7 mouse cellular contexts compared by ENCODE assay signal in the genomic region with DNA sequence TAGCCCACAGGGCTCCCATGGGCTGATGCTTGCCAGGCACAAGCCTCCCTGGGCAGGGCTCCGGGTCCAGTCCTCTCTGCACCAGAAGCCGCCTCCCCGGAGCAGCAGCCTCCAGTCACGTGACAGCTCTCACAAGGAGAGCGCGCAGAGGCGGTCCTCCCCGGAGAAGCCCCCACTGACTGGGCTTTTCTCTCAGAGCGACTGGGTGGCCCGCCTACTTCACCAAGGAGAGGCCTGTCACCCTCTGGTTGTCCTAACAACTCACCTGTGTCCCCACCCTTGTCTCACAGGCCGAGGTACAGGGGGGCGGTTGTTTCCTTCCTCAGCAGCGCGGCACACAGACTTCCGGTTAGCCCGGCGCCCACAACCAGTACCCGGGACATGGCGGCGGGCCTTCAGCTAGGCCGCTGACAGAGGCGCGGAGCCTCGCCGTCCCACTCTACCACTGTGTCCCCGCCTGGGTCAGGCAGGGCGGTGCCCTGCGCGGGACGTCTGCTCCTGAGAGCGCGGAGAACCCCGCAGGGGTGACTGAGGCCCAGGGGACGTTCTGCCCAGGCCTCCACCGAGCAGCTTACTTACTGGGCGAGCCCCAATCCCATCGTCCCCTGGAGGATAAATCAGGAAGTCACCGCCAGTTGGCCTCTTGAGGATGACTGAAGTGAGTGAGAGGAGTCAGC. TPM values are rescaled to one million over a fixed set of nuclear protein-coding genes. Genes with fewer than 3 reads are reported as not detected.
DNase-seq lines count a peak whose midpoint lies in the region; ATAC-seq lines count a peak whose summit lies in the region.
"Not testable (repeated sequence)": the region's sequence is repeated elsewhere in the genome, so short reads cannot be mapped to it uniquely, and the experiment has no call there.

No protein-coding gene starts in this region.

- not testable (repeated sequence) for H3K36me3 ChIP-seq in heart, embryonic 10.5 days; limb, embryonic 11.5 days (ENCODE audit: control insufficient read depth, insufficient read depth, low read length); midbrain, embryonic 12.5 days

- peak; percentile 49 for ATAC-seq in erythroblast, adult 5-6 weeks (replicated peaks; ENCODE audit: low FRiP score, poor library complexity, severe bottlenecking)
- peak; percentile 96 for ATAC-seq in limb, embryonic 11.5 days (ENCODE audit: insufficient number of reproducible peaks, low FRiP score, low TSS enrichment, low read depth)
- peak; percentile 100 for ATAC-seq in midbrain, embryonic 12.5 days (ENCODE audit: low FRiP score, low read depth)

- peak overlapping the region; percentile 53 for H3K4me3 ChIP-seq in heart, embryonic 10.5 days
- peak overlapping the region; percentile 22 for H3K4me3 ChIP-seq in limb, embryonic 11.5 days (ENCODE audit: low read depth, low read length)
- H3K4me3 ChIP-seq in midbrain, embryonic 12.5 days, result peak overlapping the region; percentile 43

- not testable (repeated sequence) for H3K27me3 ChIP-seq in heart, embryonic 10.5 days (ENCODE audit: insufficient read depth, poor library complexity, severe bottlenecking); limb, embryonic 11.5 days (ENCODE audit: control insufficient read depth, insufficient read depth, low read length); midbrain, embryonic 12.5 days

- 0 out of 2 replicates have a peak overlapping the region, but pooled peaks have one; percentile 45 for H3K9ac ChIP-seq in limb, embryonic 11.5 days (ENCODE audit: low read length)
- peak overlapping the region; percentile 54 for H3K9ac ChIP-seq in midbrain, embryonic 12.5 days (replicated peaks)

- peak overlapping the region; percentile 82 for H3K27ac ChIP-seq in heart, embryonic 10.5 days
- H3K27ac ChIP-seq in limb, embryonic 11.5 days (replicated peaks; ENCODE audit: low read depth, low read length); midbrain, embryonic 12.5 days (replicated peaks): not testable (repeated sequence)

- H3K4me2 ChIP-seq in limb, embryonic 11.5 days (ENCODE audit: low read depth, severe bottlenecking), result peak overlapping the region; percentile 32; the same call in 1 of the 2 replicates
- peak overlapping the region; percentile 49 for H3K4me2 ChIP-seq in midbrain, embryonic 12.5 days (replicated peaks)

- WGBS in heart, embryonic 10.5 days, result 3% methylated on average over 11 of the region's 38 CpGs
- 5% methylated on average over 11 of the region's 38 CpGs for WGBS in limb, embryonic 11.5 days
- WGBS in midbrain, embryonic 12.5 days, result 2% methylated on average over 10 of the region's 38 CpGs

- not testable (repeated sequence) for H3K9me3 ChIP-seq in heart, embryonic 10.5 days; limb, embryonic 11.5 days (ENCODE audit: control insufficient read depth, low read length); midbrain, embryonic 12.5 days

- not testable (repeated sequence) for H3K4me1 ChIP-seq in heart, embryonic 10.5 days; limb, embryonic 11.5 days (ENCODE audit: control insufficient read depth, insufficient read depth, low read length); midbrain, embryonic 12.5 days

- DNase-seq in brain, embryonic 18.5 days (ENCODE audit: low read depth, low spot score), result peak; percentile 51
- peak; percentile 86 for DNase-seq in heart, embryonic 10.5 days (ENCODE audit: low spot score)
- DNase-seq in kidney, adult 9 months, result peak; percentile 60
- DNase-seq in limb, embryonic 11.5 days (ENCODE audit: low spot score), result peak; percentile 78
- DNase-seq in skeletal muscle tissue, adult 2 months (ENCODE audit: low read depth, low spot score), result peak; percentile 43

RNA-seq across cellular contexts. Expression of gene Gm8978, which starts 35.3 kb away (rescaled TPM):
- not detected in 2 replicates for total RNA-seq in erythroblast, adult 5-6 weeks (2015; ENCODE audit: low replicate concordance)
- not detected in 2 replicates for total RNA-seq in erythroblast, adult 5-6 weeks (2017; ENCODE audit: low replicate concordance)
- polyA plus RNA-seq in heart, embryonic 10.5 days (2016; fragmentation: Nextera tagmentation; extraction: Ambion mirVana), result not detected in 2 replicates
- not detected in 2 replicates for polyA plus RNA-seq in limb, embryonic 11.5 days (2014; fragmentation: Nextera tagmentation; extraction: Ambion mirVana)
- polyA plus RNA-seq in midbrain, embryonic 12.5 days (2016; fragmentation: Nextera tagmentation; extraction: Ambion mirVana), result not detected in 2 replicates

Comparison
In these comparisons a context has a peak if more than half of its experiments do, and no peak if none do; other contexts are left out.
1. ATAC-seq: peak in every context shown above with its lines; median percentile 100 in midbrain, embryonic 12.5 days; 96 in limb, embryonic 11.5 days; 49 in erythroblast, adult 5-6 weeks.